Mouse (Mus musculus) spleen, postnatal 4 days (tissue): ENCODE data around the gene Apaf1.

Experiments
- DNase-seq, 2 experiments: peaks; one replicate each; pipeline ENCODE4 v3.0.0; 2022; ENCODE audit warnings: low spot score in 2 of 2

The Apaf1 gene

GRCm38 (mm10) chr10:90974491-90974890, 108.1 kb downstream of the Apaf1 start:
- no peak for DNase-seq

GRCm38 (mm10) chr10:90974084-90974483, 108.5 kb downstream of the Apaf1 start:
- no peak for DNase-seq

GRCm38 (mm10) chr10:90970560-90970959, 112.0 kb downstream of the Apaf1 start:
- no peak for DNase-seq

GRCm38 (mm10) chr10:90969355-90970174, 113.0 kb downstream of the Apaf1 start:
- DNase-seq = peak; percentile 18 to 65

- no peak for DNase-seq
Measured at GRCm38 (mm10) chr10:90968247-90968646, 114.3 kb downstream of the Apaf1 start.

- no peak for DNase-seq
Measured at GRCm38 (mm10) chr10:90966821-90967220, 115.7 kb downstream of the Apaf1 start.

GRCm38 (mm10) chr10:90965671-90966315, 116.8 kb downstream of the Apaf1 start:
- no peak for DNase-seq

GRCm38 (mm10) chr10:90964511-90964910, 118.1 kb downstream of the Apaf1 start:
- DNase-seq = no peak

- DNase-seq = no peak
Measured at GRCm38 (mm10) chr10:90960374-90960773, 122.2 kb downstream of the Apaf1 start.

- DNase-seq = no peak
Measured at GRCm38 (mm10) chr10:90953821-90954220, 128.7 kb downstream of the Apaf1 start.

GRCm38 (mm10) chr10:90953103-90953709, 129.4 kb downstream of the Apaf1 start:
- no peak for DNase-seq

- no peak for DNase-seq
Measured at GRCm38 (mm10) chr10:90947608-90948373, 134.8 kb downstream of the Apaf1 start.

- no peak for DNase-seq
Measured at GRCm38 (mm10) chr10:90947043-90947442, 135.5 kb downstream of the Apaf1 start.

- no peak for DNase-seq
Measured at GRCm38 (mm10) chr10:90942001-90942700, 140.4 kb downstream of the Apaf1 start.

- no peak for DNase-seq
Measured at GRCm38 (mm10) chr10:90940521-90941520, 141.7 kb downstream of the Apaf1 start.
